Mouse (Mus musculus): ENCODE data around the gene Acad9. TPM values are rescaled to one million over a fixed set of nuclear protein-coding genes. Genes with fewer than 3 reads are reported as not detected.

Gene Acad9
- polyA plus RNA-seq, 1 experiment = 0.29 TPM

- no peak for TF ChIP-seq GATA1 (IDR thresholded peaks at IDR 0.05; ENCODE audit: low read length)
- TF ChIP-seq TAL1 (IDR thresholded peaks at IDR 0.05; ENCODE audit: low read length) = no peak
Observed at GRCm38 (mm10) chr3:36136152-36136551, 70.4 kb downstream of the Acad9 start.

GRCm38 (mm10) chr3:36137560-36137959, 71.8 kb downstream of the Acad9 start:
- Histone ChIP-seq H3K36me3 (ENCODE audit: control insufficient read depth) (no peaks in the 10 kb centered on the region), H3K27me3 (ENCODE audit: control insufficient read depth) (no peaks in the 10 kb centered on the region), H3K9me3 (ENCODE audit: control insufficient read depth, low read length) (peaks cover 3% of the 10 kb centered on the region), H3K4me3 (replicated peaks) (no peak overlapping the region), H3K4me1 (ENCODE audit: control insufficient read depth) (no peaks in the 10 kb centered on the region)
- TF ChIP-seq GATA1 (IDR thresholded peaks at IDR 0.05; ENCODE audit: low read length) (no peak), TAL1 (IDR thresholded peaks at IDR 0.05; ENCODE audit: low read length) (no peak)

More at GRCm38 (mm10) chr3:36136152-36136551, 70.4 kb downstream of the Acad9 start:
- Histone ChIP-seq H3K9me3 (ENCODE audit: control insufficient read depth, low read length) (peaks cover 3% of the 10 kb centered on the region), H3K4me3 (replicated peaks) (no peak overlapping the region), H3K36me3 (ENCODE audit: control insufficient read depth) (no peaks in the 10 kb centered on the region), H3K27me3 (ENCODE audit: control insufficient read depth) (no peaks in the 10 kb centered on the region), H3K4me1 (ENCODE audit: control insufficient read depth) (no peaks in the 10 kb centered on the region)

DNA sequence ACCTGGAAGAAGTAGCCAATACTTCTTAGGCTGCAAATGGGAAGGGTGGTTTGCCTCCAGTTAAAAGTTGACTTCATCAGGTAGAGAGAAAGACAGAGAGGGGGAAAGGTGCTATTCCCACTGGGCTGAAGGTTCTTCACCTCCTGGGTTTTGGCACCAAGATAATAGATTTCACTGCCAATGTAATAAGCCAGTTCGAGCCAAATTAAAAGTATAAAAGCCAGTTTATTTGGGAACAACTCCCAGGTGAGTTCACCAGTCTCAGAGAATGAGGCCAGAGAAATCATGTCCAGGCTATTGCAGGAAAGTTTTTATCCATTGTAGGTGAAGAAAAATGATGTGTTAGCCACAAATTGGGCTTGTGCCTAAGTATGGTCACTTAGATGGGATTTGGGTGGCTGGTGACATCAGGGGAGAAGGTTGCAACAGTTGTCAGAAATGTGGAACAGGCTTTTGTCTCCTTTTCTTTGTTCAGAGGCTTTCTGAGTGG, 72.4 kb downstream of the Acad9 start:
- no peaks in the 10 kb centered on the region for H3K27me3 ChIP-seq (ENCODE audit: control insufficient read depth)
- H3K36me3 ChIP-seq (ENCODE audit: control insufficient read depth) = no peaks in the 10 kb centered on the region
- no peaks in the 10 kb centered on the region for H3K4me1 ChIP-seq (ENCODE audit: control insufficient read depth)
- TF ChIP-seq TAL1 (IDR thresholded peaks at IDR 0.05; ENCODE audit: low read length) (no peak), GATA1 (IDR thresholded peaks at IDR 0.05; ENCODE audit: low read length) (no peak)
- H3K4me3 ChIP-seq (replicated peaks) = no peak overlapping the region
- H3K9me3 ChIP-seq (ENCODE audit: control insufficient read depth, low read length) = peaks cover 3% of the 10 kb centered on the region

DNA sequence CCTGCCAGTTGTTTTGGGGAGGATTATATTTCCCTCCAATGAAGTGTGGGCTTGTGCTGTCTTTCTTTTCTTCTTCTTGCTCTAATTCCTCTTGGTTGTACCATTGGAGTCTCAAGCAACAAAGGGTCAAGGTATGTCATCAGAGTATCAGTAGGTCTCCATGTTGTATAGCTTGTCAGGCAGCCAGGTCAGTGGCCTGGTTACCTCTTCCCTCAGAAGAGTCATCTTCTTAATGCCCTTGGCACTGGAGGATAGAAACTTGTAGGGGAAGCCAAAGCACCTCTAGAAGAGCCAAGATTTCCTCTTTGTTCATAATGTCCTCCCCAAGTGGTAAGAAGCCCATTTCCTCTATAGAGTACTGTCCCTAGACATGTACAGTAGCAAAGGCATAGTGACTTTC, 73.2 kb downstream of the Acad9 start:
- Histone ChIP-seq H3K36me3 (ENCODE audit: control insufficient read depth) (no peaks in the 10 kb centered on the region), H3K4me3 (replicated peaks) (no peak overlapping the region), H3K4me1 (ENCODE audit: control insufficient read depth) (no peaks in the 10 kb centered on the region), H3K27me3 (ENCODE audit: control insufficient read depth) (no peaks in the 10 kb centered on the region), H3K9me3 (ENCODE audit: control insufficient read depth, low read length) (peaks cover 3% of the 10 kb centered on the region)
- TF ChIP-seq TAL1 (IDR thresholded peaks at IDR 0.05; ENCODE audit: low read length) (no peak), GATA1 (IDR thresholded peaks at IDR 0.05; ENCODE audit: low read length) (no peak)

Other genes with a start within 250 kb of the Acad9 start
- gene Dcun1d1, start 128.5 kb upstream of the Acad9 start, polyA plus RNA-seq (2012) = 0.67 and 0.95 TPM in 2 replicates
- gene Mccc1, start 65.3 kb upstream of the Acad9 start, polyA plus RNA-seq (2012) = 0.04 and 0.05 TPM in 2 replicates
- 0.01 TPM in 1 of 2 replicates, not detected in the other for gene Ccdc144b, start 12.4 kb upstream of the Acad9 start, polyA plus RNA-seq (2012)
- gene D3Ertd254e, start 85.0 kb downstream of the Acad9 start, polyA plus RNA-seq (2012) = 0.01 and 0.02 TPM in 2 replicates
- not detected in 2 replicates for gene Qrfpr, start 156.3 kb downstream of the Acad9 start, polyA plus RNA-seq (2012)